Mouse (Mus musculus) liver, embryonic 15.5 days (tissue): ENCODE measurements around the gene Rtl8a. TPM values are rescaled to one million over a fixed set of nuclear protein-coding genes. Genes with fewer than 3 reads are reported as not detected.
"Not testable (repeated sequence)": the region's sequence is repeated elsewhere in the genome, so short reads cannot be mapped to it uniquely, and the experiment has no call there.

Source experiments
- ATAC-seq: fragments of 200-750 bp; cut with Nextera tagmentation; 2 replicates; pipeline ENCODE4 v1.8.0; 2017; ENCODE audit warnings: moderate number of reproducible peaks, mild to moderate bottlenecking, moderate library complexity; ENCODE audit not compliant: insufficient read depth
- H3K27ac ChIP-seq: fragments of 300-500 bp; sonication (generic); replicated peaks from 2 replicates; pipeline ENCODE4 v1.5.1; 2015; ENCODE audit warnings: mild to moderate bottlenecking, inconsistent platforms
- H3K27me3 ChIP-seq: fragments of 300-500 bp; sonication (generic); 2 replicates; pipeline ENCODE4 v1.6.1; 2015; ENCODE audit warnings: mild to moderate bottlenecking, inconsistent platforms
- H3K36me3 ChIP-seq: fragments of 300-500 bp; sonication (generic); replicated peaks from 2 replicates; pipeline ENCODE4 v1.6.1; 2015; ENCODE audit warnings: moderate library complexity, mild to moderate bottlenecking, inconsistent platforms
- H3K4me1 ChIP-seq: fragments of 300-500 bp; sonication (generic); replicated peaks from 2 replicates; pipeline ENCODE4 v1.6.1; 2015; ENCODE audit warnings: inconsistent platforms
- H3K4me2 ChIP-seq: fragments of 300-500 bp; sonication (generic); 2 replicates; pipeline ENCODE4 v1.6.1; 2015; ENCODE audit warnings: moderate library complexity, mild to moderate bottlenecking, inconsistent platforms
- H3K4me3 ChIP-seq: fragments of 300-500 bp; sonication (generic); replicated peaks from 2 replicates; pipeline ENCODE4 v1.5.1; 2015; ENCODE audit warnings: mild to moderate bottlenecking, inconsistent platforms
- H3K9ac ChIP-seq: fragments of 300-500 bp; sonication (generic); 2 replicates; pipeline ENCODE4 v1.6.1; 2015; ENCODE audit warnings: moderate library complexity, mild to moderate bottlenecking, inconsistent platforms
- H3K9me3 ChIP-seq: fragments of 300-500 bp; sonication (generic); replicated peaks from 2 replicates; pipeline ENCODE4 v1.6.1; 2016; ENCODE audit warnings: inconsistent platforms
- WGBS: fragments of 180-500 bp; shearing (Covaris S2); methylation state at CpG from one replicate; pipeline ENCODE4 v1.1.7; 2015; ENCODE audit warnings: mixed read lengths; ENCODE audit not compliant: insufficient replicate concordance; 5-methylcytosine and 5-hydroxymethylcytosine counted together
- polyA plus RNA-seq: library from polyadenylated mRNA; unstranded; fragments of >200 nt; fragmentation: Nextera tagmentation; extraction: Ambion mirVana; gene quantifications from 2 replicates; pipeline ENCODE4 v1.2.1, GENCODE M21; 2015

Gene Rtl8a
- 5.3 and 5.7 TPM in 2 replicates for polyA plus RNA-seq

DNA sequence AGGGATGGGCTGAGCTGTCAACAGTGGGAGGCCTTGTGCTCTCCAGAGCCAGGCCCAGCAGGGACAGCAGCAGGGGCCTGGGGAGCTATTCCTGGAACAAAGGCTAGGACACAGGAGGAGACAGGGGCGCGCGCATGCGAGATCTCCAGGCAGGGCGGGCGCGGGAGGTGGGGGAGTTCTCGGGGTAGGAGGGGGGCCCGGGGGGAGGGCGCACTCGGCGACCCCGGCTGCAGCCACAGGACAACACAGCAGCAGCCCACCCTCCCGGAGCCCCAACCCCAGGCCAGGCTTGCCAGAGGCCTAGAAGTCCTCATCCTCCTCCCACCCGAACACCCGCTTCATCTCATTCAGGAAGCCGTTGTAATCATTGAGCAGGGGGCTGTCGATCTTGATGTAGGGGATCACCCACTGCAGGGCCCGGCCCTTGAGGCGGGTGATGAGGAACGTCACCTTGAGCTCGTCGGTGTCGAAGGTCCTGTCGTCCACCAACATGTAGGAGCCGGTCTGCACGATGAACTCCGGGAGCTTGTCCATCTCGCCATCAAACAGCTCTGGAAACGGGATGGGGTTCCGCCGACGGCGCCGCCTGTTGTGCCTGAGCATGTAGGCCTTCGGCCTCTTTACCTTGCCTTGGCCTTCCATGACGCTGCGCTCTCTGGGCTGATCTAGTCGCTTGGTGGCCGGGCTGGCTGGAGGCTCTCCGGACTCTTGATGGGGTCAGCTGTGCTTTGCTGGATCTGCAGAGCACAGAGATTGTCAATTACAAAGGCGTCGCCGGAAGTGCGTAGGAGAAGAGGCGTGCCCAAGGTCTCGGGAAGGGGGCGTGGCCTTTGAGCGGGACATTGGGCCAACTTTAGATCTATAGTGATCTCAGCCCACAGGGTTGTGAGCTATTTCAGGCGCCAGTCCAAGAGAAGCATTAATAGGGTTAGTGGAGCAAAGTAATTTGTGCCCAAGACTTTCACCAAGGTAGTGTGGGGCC lies at the start of gene Rtl8a:
Gene Rtl8a (minus strand): TSS at position 703 of the 982 bp plus-strand sequence.
- Histone ChIP-seq H3K4me2 (peak within 1 kb of the TSS; percentile 48), H3K4me3 (peak within 1 kb of the TSS; percentile 35)
- not testable (repeated sequence) for H3K27me3 ChIP-seq, H3K9me3 ChIP-seq, H3K27ac ChIP-seq, H3K9ac ChIP-seq, H3K36me3 ChIP-seq, H3K4me1 ChIP-seq
- peak; percentile 51; the same call in 1 of the 2 replicates for ATAC-seq
- 24% methylated on average over 12 of the region's 50 CpGs for WGBS

DNA sequence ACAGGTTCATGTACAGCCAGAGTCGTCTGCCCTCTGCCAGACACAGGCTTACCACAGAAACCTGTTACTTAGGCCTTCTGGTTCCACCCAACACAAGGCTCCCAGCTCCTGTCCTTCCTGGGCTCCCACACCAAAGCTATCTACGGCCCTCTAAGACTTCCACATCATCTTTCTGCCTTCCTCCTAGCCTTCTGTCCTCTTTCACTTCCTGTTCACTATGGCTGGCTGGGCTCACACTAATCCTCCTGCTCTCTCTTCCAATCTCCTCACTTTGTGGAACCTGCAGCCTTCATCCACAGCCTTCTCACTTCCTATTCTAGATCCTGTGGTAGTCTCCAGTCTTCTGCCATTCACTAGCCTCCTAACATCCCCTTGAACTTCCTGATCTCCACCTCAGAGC lies 49.7 kb upstream of the Rtl8a start:
- no peaks in the 10 kb centered on the region for H3K9me3 ChIP-seq
- no peak for ATAC-seq
- no peak overlapping the region for H3K4me3 ChIP-seq
- no peak overlapping the region for H3K9ac ChIP-seq
- no peak overlapping the region for H3K27ac ChIP-seq
- no peaks in the 10 kb centered on the region for H3K4me1 ChIP-seq
- 35% methylated on average over 2 of the region's 2 CpGs for WGBS
- H3K27me3 ChIP-seq = no peaks in the 10 kb centered on the region
- no peak overlapping the region for H3K4me2 ChIP-seq
- no peaks in the 10 kb centered on the region for H3K36me3 ChIP-seq

DNA sequence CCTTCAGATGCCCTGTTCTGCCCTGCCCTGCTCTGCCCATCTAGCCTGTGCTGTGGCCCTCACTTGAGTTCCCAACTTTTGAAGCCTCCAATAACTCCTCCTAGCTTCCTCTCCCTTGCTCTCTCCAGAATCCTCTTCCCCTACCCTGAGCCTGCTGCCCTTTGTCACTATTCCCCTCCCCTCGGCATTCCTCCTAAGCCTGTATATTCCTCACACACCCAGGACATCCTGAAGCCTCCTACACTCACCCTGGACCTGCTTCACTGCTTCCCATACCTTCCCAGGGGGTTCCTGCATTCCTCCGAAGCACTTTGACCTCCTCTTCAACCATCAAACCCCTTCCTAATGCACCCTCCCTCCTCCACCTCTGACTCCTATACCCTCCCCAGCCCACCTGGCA lies 48.6 kb upstream of the Rtl8a start:
- 40% methylated on average over 2 of the region's 2 CpGs for WGBS
- H3K4me3 ChIP-seq = no peak overlapping the region
- no peaks in the 10 kb centered on the region for H3K36me3 ChIP-seq
- no peaks in the 10 kb centered on the region for H3K4me1 ChIP-seq
- no peaks in the 10 kb centered on the region for H3K27me3 ChIP-seq
- no peak overlapping the region for H3K4me2 ChIP-seq
- no peak overlapping the region for H3K27ac ChIP-seq
- no peaks in the 10 kb centered on the region for H3K9me3 ChIP-seq
- ATAC-seq = no peak
- H3K9ac ChIP-seq = no peak overlapping the region

DNA sequence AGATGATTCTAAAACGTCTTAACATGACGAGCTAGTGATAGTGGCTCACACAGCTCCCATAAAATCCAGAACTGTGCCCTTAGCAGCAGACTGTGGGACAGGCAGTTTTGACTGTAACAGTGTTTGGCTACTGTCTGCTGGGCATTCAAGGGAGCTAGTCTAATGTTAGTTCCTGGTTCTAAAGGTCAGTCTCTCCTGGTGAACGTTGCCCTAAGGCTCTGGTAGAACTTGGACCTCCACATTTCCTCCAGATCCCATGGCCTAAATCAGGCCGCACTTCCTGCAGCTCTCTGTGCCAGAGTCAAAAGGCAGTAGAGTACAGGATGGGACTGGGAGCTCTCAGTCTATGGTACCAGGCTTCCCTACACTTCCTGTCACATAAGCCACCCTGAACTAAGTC lies 41.2 kb upstream of the Rtl8a start:
- H3K27me3 ChIP-seq, H3K4me3 ChIP-seq, H3K36me3 ChIP-seq, ATAC-seq, H3K27ac ChIP-seq, H3K4me1 ChIP-seq, H3K9ac ChIP-seq, H3K9me3 ChIP-seq, H3K4me2 ChIP-seq: not testable (repeated sequence)
- 54% methylated on average over 2 of the region's 4 CpGs for WGBS

DNA sequence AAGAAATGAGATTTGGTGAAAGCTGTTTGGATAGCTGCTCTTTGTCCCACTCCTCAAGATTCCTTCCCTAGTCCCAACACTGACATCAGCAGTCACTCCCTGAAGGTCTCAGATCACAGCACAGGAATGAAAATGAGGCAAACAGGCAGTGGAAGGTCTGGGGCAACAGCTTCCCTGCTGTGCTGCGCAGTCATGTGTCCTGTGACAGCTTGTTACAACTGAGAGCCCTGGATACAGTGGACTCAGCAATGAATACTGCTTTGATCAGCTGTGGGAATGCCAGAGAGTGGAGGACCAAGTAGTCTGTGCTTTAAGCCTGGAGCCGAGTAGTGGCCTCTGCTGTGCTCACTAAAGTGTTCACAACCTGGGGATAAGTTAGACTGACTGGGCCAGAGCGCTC lies 39.2 kb upstream of the Rtl8a start:
- H3K4me2 ChIP-seq, H3K27ac ChIP-seq, H3K4me1 ChIP-seq, H3K36me3 ChIP-seq, H3K27me3 ChIP-seq, H3K4me3 ChIP-seq, ATAC-seq, H3K9ac ChIP-seq, H3K9me3 ChIP-seq: not testable (repeated sequence)
- WGBS = 52% methylated on average over 2 of the region's 3 CpGs

DNA sequence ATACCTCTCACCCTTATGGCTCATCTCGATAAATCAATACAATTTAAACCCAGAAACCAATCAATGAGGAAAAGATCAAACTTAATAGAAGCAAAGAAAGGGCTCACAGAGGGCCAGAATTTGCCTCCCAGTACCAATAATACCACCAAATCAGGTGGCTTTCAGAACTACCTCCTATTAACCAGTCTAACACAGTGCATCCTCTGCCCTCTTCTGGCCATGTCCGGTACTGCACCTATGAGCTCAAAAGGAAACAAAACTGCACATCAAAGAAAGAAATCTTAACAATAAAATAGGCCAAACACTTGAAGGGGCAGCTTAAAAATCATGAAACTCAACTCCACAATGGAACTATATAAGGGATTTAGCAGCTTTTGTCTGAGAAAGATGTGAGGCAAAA lies 33.5 kb upstream of the Rtl8a start:
- 33% methylated on average over 2 of the region's 2 CpGs for WGBS
- not testable (repeated sequence) for H3K36me3 ChIP-seq, ATAC-seq

DNA sequence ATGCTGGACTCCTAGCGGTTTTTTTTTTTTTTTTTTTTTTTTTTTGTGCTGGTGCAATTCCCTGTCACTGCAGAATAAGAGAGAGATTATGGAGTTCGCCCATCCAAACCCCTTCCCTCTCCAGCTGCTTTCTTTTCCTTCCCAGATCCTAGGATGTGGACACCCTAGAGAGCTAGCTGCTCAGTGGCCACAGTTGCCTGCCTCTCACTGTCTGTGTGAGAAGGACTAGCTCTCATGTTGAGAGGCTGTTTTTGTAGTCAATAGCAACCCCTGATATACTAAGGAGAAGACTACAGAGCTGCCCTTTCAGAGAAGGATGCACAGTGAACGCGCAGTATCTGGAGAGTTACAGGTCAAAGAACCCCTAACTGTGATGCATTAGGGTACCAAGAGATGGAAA lies 27.2 kb upstream of the Rtl8a start:
- WGBS = 16% methylated on average over 4 of the region's 4 CpGs
- not testable (repeated sequence) for H3K9me3 ChIP-seq, H3K36me3 ChIP-seq, H3K9ac ChIP-seq, H3K27me3 ChIP-seq, ATAC-seq, H3K4me1 ChIP-seq, H3K27ac ChIP-seq
- Histone ChIP-seq H3K4me2 (peak overlapping the region; percentile 44), H3K4me3 (peak overlapping the region; percentile 35; the same call in 1 of the 2 replicates)

More for the DNA sequence above, 33.5 kb upstream of the Rtl8a start:
- not testable (repeated sequence) for H3K4me3 ChIP-seq, H3K4me1 ChIP-seq, H3K4me2 ChIP-seq, H3K9ac ChIP-seq, H3K9me3 ChIP-seq, H3K27me3 ChIP-seq, H3K27ac ChIP-seq

DNA sequence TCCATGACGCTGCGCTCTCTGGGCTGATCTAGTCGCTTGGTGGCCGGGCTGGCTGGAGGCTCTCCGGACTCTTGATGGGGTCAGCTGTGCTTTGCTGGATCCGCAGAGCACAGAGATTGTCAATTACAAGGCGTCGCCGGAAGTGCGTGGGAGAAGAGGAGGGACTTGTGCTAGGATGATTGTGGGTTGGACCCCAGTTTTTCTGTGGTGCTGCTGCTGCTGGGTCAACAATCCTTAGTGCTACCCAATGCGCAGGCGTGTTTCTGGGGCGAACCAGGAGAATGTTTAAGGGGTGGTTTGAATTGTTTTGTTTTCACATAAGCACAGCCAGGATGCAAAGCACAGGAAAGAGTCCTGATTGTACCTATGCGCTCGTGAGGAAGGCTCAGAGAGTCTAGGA lies 26.8 kb upstream of the Rtl8a start, which contains the start of gene Rtl8b:
Gene Rtl8b (minus strand): TSS at position 115 of the 400 bp plus-strand sequence.
- ATAC-seq = peak; percentile 61
- Histone ChIP-seq H3K4me2 (peak within 1 kb of the TSS; percentile 44), H3K4me1 (no peaks in the 10 kb centered on the region), H3K27ac (no peak within 1 kb of the TSS), H3K4me3 (peak within 1 kb of the TSS; percentile 35), H3K36me3 (no peaks in the 10 kb centered on the region), H3K9me3 (no peaks in the 10 kb centered on the region), H3K27me3 (no peaks in the 10 kb centered on the region), H3K9ac (no peak within 1 kb of the TSS)
- WGBS = 15% methylated on average over 13 of the region's 15 CpGs

DNA sequence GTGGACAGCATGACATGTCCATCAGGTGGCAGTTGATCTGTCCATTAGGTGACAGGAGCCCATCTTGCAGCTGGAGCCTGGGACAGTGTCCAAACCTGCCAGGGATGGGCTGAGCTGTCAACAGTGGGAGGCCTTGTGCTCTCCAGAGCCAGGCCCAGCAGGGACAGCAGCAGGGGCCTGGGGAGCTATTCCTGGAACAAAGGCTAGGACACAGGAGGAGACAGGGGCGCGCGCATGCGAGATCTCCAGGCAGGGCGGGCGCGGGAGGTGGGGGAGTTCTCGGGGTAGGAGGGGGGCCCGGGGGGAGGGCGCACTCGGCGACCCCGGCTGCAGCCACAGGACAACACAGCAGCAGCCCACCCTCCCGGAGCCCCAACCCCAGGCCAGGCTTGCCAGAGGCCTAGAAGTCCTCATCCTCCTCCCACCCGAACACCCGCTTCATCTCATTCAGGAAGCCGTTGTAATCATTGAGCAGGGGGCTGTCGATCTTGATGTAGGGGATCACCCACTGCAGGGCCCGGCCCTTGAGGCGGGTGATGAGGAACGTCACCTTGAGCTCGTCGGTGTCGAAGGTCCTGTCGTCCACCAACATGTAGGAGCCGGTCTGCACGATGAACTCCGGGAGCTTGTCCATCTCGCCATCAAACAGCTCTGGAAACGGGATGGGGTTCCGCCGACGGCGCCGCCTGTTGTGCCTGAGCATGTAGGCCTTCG lies 26.2 kb upstream of the Rtl8a start:
- WGBS = no CpG with 5 or more reads among the region's 36 CpGs
- not testable (repeated sequence) for ATAC-seq, H3K9me3 ChIP-seq, H3K27ac ChIP-seq, H3K36me3 ChIP-seq, H3K9ac ChIP-seq, H3K27me3 ChIP-seq, H3K4me1 ChIP-seq
- H3K4me2 ChIP-seq = peak overlapping the region; percentile 44; the same call in 1 of the 2 replicates
- H3K4me3 ChIP-seq = peak overlapping the region; percentile 35

DNA sequence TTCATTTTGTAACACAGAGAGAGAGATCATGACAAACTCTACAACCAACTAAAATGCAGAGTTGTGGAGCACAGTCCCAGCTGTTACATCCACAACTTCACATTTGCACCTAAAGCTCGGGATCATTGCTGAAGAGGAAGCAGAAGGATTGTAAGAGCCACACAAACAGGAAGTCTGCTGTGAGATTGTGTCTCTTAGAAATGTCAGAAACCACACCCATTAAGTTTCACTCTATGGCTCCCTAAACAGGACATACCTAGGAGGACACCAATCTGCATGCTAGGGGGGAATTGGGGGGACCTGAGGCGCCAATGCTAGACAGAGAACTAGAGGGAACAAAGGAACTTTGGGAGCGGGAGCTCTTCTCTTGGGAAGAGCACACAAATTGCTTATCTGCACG lies 9.4 kb upstream of the Rtl8a start:
- WGBS = 33% methylated on average over 4 of the region's 4 CpGs

DNA sequence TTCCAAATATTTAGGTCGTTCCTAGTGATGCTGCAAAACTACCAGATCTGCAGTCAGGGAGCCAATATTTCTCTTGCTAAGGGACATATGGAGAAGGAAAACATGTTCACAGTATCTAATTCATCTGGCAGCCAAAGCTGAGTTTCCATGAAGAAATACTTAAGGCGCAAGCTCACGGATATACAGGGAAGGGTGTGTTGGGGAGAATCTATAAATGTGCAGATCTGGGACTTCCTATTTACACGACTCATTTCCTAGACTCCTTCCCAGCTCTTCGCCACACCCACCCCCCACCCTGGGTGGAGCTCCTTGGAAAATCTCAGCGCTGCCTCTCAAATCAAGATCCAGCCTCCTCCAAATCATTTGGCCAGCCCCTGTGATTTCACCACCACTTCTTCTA lies 2.4 kb upstream of the Rtl8a start:
- no peaks in the 10 kb centered on the region for H3K4me1 ChIP-seq
- WGBS = 54% methylated on average over 6 of the region's 6 CpGs
- H3K9me3 ChIP-seq = no peaks in the 10 kb centered on the region
- no peak for ATAC-seq
- H3K9ac ChIP-seq = no peak overlapping the region
- no peak overlapping the region for H3K4me2 ChIP-seq
- no peak overlapping the region for H3K4me3 ChIP-seq
- H3K36me3 ChIP-seq = no peaks in the 10 kb centered on the region
- no peak overlapping the region for H3K27ac ChIP-seq
- H3K27me3 ChIP-seq = no peaks in the 10 kb centered on the region

More for the DNA sequence above, 9.4 kb upstream of the Rtl8a start:
- not testable (repeated sequence) for H3K27ac ChIP-seq, H3K36me3 ChIP-seq, H3K4me1 ChIP-seq, H3K9me3 ChIP-seq, H3K4me2 ChIP-seq, H3K27me3 ChIP-seq, ATAC-seq, H3K4me3 ChIP-seq, H3K9ac ChIP-seq
